Mouse (Mus musculus): Measurements from ENCODE around the gene Prkaa2.
"Not testable (repeated sequence)": the region's sequence is repeated elsewhere in the genome, so short reads cannot be mapped to it uniquely, and the experiment has no call there.

DNA sequence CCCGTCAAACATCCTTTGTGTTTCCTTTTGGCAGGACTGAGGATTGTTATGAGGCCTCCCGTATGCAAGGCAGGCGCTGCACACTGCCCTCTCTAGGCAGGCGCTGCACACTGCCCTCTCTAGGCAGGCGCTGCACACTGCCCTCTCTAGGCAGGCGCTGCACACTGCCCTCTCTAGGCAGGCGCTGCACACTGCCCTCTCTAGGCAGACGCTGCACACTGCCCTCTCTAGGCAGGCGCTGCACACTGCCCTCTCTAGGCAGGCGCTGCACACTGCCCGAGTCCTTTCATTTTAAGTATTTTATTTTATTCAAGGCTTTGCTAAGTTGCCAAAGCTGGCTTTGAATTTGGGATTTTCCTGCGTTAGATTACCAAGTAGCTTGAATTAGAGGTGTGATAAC is 105.0 kb downstream of the Prkaa2 start:
- TF ChIP-seq CTCF (IDR thresholded peaks at IDR 0.05; ENCODE audit: low read depth) = peak; percentile 54
- not testable (repeated sequence) for TF ChIP-seq EP300 (IDR thresholded peaks at IDR 0.05; ENCODE audit: low read depth)
